Mouse (Mus musculus) gastrocnemius, postnatal 25 days (tissue): ENCODE measurements around the gene Lhx2. TPM values are rescaled to one million over a fixed set of nuclear protein-coding genes. Genes with fewer than 3 reads are reported as not detected.

Experiments
- DNase-seq: peaks from one replicate; pipeline ENCODE4 v3.0.0; 2022
- total RNA-seq, 2 experiments: library from RNA; stranded (reverse); gene quantifications; 1 replicate in 1 of 2; 2 replicates in 1 of 2; pipeline ENCODE4 v1.2.3; 2021

Lhx2 gene
- total RNA-seq, 2 experiments from 2014 or later, result 0.13 to 0.38 TPM

DNA sequence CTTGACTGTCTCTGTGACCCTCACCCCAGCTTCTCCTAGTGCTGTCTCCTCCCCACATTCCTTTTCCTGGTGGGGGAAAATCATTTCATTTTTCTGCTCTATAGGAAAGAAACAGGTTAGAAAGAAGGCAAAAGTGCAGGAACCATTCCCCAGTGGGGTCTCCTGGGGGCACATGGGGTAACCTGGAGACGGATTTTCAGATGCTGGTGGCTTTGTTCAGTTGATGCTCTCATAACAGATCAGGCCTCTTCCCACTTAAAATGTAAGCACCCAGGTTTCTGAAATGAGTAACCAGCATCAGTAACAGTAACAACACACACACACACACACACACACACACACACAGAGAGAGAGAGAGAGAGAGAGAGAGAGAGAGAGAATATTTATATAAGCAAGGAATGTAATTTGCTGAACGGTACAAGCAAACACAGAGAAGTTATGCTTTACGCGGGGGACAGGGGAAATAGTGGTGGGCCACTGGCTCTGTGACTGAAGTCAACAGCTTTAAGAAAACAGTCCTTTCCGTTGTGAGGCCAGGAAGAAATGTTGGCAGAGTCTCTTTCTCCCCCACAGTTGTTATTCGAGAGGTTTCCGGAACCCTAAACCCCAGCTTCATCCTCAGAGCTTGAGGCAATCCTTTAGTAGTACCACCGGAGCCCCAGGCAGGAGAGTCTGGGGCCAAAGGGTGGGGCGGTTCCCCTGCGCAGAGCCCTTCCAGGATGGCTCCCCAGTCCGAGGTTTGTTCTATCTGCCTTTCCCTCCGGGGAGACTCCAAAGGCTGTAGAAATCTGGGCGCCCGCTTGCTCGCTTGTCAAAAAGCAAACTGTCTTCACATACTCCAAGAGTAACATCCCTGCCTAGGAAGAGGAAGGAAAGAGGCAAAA, 8.0 kb downstream of the Lhx2 start:
- no peak for DNase-seq

GRCm38 (mm10) chr2:38347811-38348551, 8.9 kb downstream of the Lhx2 start:
- DNase-seq, result no peak

DNA sequence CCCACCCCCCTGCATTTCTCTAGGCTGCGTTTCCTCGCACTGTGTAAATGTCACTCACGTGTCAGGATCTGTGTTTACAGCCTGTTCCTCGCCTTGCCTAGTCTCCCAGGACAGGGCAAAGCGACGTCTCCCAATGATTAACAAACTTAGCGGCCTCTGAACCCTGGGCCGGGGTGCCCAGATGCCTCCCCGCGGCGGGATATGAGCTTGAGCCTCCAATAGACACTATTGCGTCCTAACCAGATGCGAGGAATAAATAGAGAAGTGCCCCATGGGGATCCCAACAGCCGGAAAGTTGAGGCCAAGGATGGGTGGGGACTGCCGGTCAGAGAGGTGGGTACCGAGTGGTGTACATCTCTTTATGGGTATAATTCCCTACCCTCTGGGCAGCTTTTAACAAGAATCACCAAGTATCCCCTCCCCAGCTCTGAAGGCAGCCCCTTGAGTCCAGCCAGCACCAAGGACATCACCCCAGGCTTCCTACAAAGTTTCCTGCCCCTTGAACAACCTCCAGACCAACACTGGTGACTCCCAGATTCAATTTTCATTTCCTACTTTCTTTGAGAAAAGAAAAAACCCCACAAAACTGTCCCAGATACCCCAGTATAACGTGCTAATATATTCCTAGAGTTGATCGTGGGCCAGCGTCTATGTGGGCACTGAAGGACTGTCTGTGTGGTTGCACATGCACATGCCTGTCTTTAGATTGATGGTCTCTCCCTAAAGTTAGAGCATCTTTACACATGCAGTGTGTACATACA, 9.8 kb downstream of the Lhx2 start:
- no peak for DNase-seq

GRCm38 (mm10) chr2:38349447-38350350, 10.6 kb downstream of the Lhx2 start:
- no peak for DNase-seq

- DNase-seq, result no peak
These were observed 11.3 kb downstream of the Lhx2 start for GRCm38 (mm10) chr2:38350386-38350785.

DNA sequence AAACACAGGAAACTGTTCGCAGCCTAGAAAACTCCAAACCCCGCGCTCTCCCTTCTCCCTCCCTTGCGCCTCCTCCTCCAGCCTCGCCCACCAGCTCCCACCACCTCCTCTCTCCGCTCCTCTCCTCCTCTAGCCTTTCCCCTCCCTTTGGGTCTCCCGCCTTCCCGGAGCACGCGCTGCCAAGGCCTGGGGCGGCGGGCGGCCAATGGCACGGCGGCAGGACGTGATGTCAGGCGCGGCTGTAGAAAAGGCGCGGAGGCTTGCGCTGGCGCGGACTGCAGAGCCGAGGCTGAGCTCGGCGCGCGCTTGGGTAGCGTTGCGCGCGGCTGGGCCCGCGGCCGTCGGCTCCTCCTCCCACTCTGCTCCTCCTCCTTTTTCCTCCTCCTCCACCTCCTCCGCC, 11.7 kb downstream of the Lhx2 start:
- DNase-seq, result peak; percentile 75

DNA sequence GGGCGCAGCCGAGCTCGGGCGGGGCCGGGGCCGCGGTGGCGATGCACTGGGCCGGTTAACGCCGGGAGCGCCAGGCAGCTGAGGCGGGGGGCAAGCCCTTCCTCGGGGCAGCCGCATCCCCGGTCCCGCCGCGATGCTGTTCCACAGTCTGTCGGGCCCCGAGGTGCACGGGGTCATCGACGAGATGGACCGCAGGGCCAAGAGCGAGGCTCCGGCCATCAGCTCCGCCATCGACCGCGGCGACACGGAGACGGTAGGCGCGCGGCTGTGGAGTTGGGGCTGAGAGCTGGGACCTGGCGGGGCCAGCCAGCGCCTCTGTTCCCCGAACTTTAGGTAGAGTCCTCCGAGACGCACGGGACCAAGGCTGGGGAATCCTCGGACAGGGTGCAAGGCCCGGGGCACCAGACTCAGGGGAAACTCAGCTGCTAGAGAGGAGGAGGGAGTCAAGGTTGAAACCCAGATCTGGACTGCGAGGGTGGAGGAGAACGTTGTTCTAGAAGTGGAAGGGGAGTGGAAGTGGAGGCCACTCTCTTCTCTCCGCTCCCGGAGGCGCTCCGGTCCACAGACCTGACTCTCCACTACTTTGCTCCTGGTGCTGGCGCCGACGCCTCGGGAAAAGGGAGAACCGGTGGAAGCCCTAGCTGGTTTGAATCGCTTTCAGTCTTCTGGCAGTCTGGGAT, 12.7 kb downstream of the Lhx2 start:
- DNase-seq, result no peak

DNA sequence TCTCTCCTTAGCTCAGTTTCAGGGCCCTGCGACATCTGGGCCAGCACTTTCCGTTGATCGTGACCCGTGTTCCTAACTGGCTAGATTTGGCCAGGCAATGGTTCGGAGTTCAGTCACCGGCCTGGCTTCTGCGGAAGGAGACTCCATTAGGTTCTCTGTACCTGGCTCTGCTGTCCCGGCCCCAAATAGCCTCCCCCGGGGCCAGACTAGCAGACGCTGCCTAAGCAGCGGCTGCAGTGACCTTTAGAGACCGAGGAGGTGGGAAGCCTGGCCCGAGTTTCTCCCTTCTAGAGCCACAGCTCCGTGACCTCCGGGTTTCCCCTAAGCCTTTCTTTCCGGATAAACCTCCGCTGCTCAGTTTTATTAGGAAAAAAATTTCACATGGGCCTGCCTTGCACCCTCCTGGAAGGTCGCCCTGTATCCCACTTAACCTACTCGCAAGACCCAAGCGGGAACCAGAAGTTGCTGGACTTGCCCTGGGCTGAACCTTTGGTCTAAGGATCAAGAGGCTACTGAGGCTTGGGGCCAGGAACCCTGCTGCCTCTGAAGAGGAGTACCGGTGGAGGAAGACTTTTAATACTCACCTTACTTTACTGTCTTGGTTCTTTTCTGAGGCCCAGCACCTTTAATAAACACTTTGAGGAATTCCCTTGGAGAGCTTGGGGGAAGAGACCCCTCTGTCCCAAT, 13.4 kb downstream of the Lhx2 start:
- DNase-seq, result no peak

DNA sequence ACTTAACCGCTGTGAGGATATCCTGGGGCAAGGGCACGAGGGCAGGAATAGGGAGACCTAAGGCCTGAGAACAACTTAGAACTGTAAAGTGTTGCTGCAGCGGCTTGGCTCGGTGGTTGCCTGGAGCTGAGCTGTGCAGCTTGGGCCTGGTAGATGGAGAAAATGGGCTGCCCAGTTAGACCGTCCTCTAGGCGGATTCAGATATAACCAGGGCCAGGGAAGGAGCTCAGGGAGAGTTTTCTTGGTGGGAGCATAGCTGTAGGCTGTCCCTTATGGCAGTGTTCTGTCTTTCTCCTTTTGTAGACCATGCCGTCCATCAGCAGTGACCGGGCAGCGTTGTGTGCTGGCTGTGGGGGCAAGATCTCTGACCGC, 13.9 kb downstream of the Lhx2 start:
- no peak for DNase-seq

DNA sequence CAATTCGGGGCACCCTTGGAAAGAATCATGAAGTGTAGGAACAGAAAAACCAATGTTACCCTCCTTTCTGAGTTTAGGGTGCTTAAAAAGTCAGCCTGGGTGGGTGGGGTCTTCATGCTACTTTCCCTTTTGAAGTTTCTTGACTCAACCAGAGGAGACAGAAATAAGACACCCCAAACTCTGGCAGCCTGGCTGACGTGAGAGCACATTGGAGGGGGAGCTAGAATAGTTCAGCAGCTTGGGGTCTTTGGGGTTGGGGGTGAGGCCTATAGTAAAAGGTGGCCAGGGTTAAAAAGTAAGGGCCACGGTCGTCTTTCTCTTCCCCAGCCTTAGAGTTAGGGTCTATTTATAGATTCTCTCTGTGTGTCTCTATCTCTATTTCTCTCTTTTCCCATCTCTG, 14.6 kb downstream of the Lhx2 start:
- DNase-seq, result no peak

- DNase-seq, result no peak
These were observed 15.2 kb downstream of the Lhx2 start for GRCm38 (mm10) chr2:38354179-38354716.

DNA sequence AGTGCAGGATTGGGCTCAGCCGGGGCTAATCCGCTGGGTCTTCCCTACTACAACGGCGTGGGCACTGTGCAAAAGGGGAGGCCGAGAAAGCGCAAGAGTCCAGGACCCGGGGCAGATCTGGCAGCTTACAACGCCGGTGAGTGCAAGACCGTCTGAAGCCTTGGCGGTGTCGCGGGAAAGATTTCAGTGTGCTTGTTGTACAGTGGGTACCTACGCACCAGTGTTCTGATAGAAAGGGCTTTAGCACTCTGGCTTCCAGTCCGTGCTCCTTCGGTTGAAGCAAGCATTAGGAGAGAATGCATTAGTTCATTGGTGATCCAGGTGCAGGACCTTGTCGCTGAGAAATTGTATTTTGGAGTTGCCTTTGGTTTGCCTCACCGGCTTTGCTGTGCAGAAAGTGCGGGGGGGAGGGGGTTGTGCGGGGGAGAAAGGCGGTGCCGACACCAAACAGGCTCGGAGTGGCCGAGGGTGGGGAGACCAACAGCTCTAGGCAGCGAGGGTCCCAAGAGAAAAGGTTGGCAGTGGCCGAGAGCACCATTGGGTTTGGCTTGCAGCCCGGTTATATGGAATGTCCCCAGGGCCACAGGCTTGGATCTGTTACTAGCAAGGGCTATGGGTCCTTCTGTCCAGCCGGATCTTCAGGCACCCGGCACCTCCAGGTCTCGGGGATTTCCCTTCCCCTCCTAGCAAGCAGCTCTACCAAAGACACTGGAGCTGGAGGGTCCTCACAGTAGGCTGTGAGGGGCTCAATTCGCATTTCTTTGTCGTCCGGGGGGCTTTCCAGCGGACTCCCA, 15.8 kb downstream of the Lhx2 start:
- DNase-seq, result no peak

GRCm38 (mm10) chr2:38355731-38356427, 16.8 kb downstream of the Lhx2 start:
- no peak for DNase-seq

DNA sequence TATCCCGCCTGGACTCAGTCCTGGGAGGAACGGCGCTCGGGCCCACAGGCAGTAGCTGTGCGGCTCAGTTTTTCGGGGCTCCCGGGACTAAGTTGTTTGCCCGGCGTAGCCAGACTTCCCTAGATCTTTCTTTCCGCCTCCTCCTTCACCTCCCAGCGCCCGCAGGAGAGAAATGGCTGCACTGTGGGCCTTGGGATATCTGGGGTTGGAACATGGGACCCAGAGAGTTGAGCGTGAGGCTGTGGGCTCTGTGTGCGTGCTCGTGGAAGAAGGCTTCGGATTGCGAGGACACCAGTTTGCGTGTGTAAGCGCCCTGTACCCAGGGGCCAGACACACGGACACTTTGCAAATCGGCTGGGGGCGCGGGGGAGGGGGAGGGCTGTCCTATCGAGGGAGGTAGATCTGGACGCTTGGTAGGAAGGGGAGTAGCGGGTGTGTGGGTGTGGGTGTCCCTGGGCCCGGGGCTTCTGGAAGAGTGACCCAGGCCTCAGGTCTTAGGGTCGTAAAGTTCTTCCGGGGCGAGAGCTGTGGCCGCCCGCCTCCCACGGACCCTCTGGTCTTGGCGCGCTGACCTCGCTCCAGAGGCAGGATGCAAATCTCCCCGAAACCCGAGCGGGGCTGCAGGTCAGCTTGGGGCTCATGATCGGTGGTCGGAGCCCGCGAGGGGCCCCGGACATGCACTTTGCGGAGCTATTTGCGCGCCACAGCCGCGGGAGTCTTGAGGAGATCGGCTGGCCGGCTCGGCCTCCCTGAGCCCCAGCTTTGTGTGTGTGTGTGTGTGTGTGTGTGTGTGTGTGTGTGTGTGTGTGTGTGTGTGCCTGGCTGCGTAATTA, 17.6 kb downstream of the Lhx2 start:
- no peak for DNase-seq

DNA sequence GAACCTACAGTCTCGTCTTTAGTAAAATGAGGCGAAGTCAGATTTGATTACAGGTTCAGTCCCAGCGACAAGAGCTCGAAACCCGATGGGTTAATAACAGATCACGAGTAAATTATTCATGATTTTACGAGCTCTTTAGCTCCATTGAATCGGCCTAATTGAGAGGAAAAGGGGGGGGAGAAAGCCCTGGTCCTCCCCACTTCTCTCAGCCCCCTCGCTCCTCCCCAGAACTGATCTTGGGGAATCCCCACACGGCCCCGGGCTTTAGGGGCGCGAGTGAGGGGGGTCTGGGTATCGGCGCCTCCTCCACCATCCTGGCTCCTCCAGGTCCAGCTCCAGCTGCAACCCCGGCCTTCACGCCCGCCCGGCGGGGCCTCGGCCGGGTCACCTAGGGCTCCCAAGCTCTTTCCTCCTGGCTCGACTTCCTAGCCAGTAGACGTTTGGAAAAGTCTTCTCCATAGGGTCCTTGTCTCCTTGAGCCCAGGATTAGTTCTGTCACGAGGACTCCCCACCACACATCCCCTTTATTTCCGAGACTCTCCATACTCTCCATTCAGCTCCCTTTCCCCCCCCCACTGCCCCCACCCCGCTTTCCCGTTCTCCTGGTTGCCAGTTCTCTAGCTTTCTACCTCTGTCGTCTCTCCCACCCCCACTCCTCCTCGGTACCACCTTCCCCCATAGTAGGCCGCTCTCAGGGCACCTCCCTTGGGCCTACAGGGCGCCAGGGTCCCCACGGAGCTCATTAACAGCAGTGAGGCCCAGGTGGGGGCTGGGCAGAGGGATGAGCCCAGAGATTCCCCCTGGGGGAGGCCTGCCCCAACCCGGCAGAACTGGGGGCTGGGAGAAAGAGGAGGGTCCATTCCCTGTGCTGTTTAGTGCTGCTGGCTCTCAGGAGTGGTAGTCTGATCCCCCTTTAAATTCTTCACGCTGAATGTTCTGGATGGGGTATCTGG, 18.5 kb downstream of the Lhx2 start:
- no peak for DNase-seq

DNA sequence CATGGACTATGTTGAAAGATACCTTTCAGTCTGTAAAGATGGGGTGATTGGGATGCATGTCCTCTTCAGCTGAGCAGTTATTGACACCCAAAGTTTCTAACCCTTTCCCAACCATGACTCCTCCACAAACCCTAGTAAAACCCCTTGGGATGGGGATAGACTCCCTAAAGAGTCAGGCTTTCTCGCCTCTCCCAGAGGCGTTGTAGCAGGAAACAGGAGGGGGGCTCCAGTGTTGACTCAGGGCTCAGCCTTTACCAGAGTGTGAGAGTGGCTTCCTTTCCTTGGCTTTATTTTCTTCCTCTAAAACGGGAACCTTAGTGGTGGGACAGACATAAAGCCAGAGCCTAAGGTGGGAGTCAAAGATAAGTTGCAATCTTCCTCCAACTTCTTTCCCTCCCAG, 19.5 kb downstream of the Lhx2 start:
- no peak for DNase-seq

GRCm38 (mm10) chr2:38359186-38359585, 20.1 kb downstream of the Lhx2 start:
- DNase-seq, result no peak
